Mouse (Mus musculus) erythroblast, embryonic 14.5 days (primary cell): Measurements from ENCODE around the gene Scnn1a. TPM values are rescaled to one million over a fixed set of nuclear protein-coding genes. Genes with fewer than 3 reads are reported as not detected.

Experiments
- H3K27me3 ChIP-seq: 2 replicates; pipeline ENCODE4 v1.6.1; 2012; ENCODE audit warnings: inconsistent platforms; ENCODE audit not compliant: control insufficient read depth
- H3K36me3 ChIP-seq: 2 replicates; pipeline ENCODE4 v1.6.1; 2012; ENCODE audit warnings: mild to moderate bottlenecking, inconsistent platforms; ENCODE audit not compliant: control insufficient read depth
- H3K4me1 ChIP-seq: 2 replicates; pipeline ENCODE4 v1.6.1; 2012; ENCODE audit warnings: inconsistent platforms; ENCODE audit not compliant: control insufficient read depth
- H3K4me3 ChIP-seq: replicated peaks from 2 replicates; pipeline ENCODE3; 2012; ENCODE audit warnings: moderate library complexity, mild to moderate bottlenecking, inconsistent platforms
- H3K9me3 ChIP-seq: 2 replicates; pipeline ENCODE4 v1.6.1; 2012; ENCODE audit warnings: low read length, inconsistent platforms, mixed read lengths; ENCODE audit not compliant: control insufficient read depth
- GATA1 ChIP-seq: IDR thresholded peaks from 2 replicates; pipeline ENCODE4 v1.6.1; 2012; ENCODE audit warnings: low read length, inconsistent platforms, mixed read lengths
- TAL1 ChIP-seq: IDR thresholded peaks from 3 replicates; pipeline ENCODE4 v1.6.1; 2012; ENCODE audit warnings: low read length, inconsistent platforms, mixed read lengths
- polyA plus RNA-seq: library from polyadenylated mRNA; stranded (reverse); fragments of >175 nt; gene quantifications from 2 replicates; pipeline ENCODE4 v1.2.3, GENCODE M21; 2012

Scnn1a gene
- polyA plus RNA-seq, 1 experiment = 0.01 TPM

DNA sequence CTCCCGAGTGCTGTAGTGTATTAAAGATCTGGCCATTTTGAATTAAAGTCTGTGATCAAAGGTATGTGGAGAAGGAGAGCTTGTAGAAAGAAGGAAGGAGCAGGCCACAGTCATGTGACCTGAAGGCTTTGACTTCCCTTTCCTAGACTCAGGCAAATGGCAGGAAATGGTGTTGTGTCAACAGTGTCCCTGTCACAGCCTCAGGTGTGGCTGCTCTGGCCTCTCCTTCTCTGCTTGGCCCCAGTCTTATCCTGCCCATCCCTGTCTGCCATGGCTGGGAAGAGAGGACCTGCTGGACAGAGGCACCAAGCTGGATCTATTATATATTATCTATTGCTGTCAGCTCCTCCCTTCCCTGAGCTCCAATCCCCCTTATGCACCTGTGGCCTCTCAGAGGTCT is 25.2 kb downstream of the Scnn1a start:
- TF ChIP-seq TAL1 (no peak), GATA1 (no peak)
- peaks cover 15% of the 10 kb centered on the region for H3K4me1 ChIP-seq
- no peak overlapping the region for H3K4me3 ChIP-seq
- peaks cover 25% of the 10 kb centered on the region for H3K27me3 ChIP-seq
- H3K9me3 ChIP-seq = no peaks in the 10 kb centered on the region
- no peaks in the 10 kb centered on the region for H3K36me3 ChIP-seq

DNA sequence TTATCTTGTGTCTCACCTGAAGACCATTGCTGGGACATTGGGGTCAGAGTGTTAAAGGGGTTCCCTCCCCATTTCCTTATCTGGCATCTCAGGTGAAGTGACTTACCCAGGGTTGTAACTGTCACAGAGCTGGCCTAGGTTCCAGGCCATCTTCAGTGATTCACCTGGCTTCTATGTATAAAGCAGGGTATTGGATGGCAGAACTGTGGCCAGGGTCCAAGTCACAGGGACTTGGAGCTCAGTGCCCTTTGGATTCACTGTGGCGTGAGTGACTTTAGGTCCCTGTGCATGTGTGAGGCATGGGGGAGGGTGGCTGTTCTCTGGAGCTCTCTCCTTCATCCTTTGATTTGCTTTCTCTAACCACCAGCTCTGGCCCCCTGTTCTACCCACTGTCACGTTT is 25.6 kb downstream of the Scnn1a start:
- Histone ChIP-seq H3K4me3 (no peak overlapping the region), H3K4me1 (peaks cover 15% of the 10 kb centered on the region), H3K9me3 (no peaks in the 10 kb centered on the region), H3K36me3 (no peaks in the 10 kb centered on the region), H3K27me3 (peaks cover 25% of the 10 kb centered on the region)
- no peak for TF ChIP-seq TAL1
- no peak for TF ChIP-seq GATA1

DNA sequence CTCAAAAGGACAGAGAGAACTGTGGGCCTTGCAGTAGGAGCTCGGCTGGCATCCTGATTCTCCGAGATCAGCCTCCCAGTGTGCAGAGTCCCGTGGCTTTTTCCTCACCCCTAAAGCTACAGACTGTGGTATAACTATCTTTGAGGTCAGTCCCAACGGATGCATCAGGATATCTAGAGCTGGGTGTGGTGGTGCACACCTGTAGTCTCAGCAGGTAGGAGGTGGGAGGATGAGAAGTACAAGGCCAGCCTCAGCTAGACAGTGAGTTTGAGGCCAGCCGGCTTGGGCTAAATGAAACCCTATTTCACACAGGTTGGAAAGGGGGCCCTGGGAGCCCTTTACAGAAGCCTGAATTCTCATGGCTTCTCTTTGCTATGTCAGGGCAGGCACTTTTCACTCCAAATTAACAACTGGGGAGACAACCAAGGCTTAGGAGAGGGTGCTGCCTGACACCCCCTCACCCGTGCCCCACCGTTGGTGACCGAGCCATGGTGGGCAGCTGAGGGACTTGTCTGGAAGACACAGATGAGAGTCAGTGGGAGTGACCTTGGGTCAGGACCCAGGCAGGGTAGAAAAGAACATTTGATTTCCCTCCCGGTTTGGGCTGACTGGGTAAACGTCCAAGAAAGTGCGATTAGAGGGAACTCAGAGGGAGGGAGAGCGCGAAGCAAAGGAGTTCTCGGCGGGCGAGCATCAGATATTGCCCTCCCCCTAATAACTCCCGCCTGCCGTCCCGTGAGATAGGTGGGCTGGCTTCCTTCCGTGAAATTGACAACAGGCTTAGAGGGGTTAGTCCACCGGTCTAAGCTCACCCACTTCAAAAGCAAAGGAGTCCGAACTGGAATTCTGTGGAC is 28.5 kb downstream of the Scnn1a start, which contains the start of gene Tnfrsf1a:
Gene Tnfrsf1a, plus strand, starts transcription at position 642 of the 854 bp plus-strand sequence.
- H3K4me3 ChIP-seq = peak within 1 kb of the TSS; percentile 58
- TF ChIP-seq GATA1 (no peak), TAL1 (no peak)
- peaks cover 15% of the 10 kb centered on the region for H3K4me1 ChIP-seq
- no peaks in the 10 kb centered on the region for H3K36me3 ChIP-seq
- H3K9me3 ChIP-seq = no peaks in the 10 kb centered on the region
- H3K27me3 ChIP-seq = peaks cover 28% of the 10 kb centered on the region

DNA sequence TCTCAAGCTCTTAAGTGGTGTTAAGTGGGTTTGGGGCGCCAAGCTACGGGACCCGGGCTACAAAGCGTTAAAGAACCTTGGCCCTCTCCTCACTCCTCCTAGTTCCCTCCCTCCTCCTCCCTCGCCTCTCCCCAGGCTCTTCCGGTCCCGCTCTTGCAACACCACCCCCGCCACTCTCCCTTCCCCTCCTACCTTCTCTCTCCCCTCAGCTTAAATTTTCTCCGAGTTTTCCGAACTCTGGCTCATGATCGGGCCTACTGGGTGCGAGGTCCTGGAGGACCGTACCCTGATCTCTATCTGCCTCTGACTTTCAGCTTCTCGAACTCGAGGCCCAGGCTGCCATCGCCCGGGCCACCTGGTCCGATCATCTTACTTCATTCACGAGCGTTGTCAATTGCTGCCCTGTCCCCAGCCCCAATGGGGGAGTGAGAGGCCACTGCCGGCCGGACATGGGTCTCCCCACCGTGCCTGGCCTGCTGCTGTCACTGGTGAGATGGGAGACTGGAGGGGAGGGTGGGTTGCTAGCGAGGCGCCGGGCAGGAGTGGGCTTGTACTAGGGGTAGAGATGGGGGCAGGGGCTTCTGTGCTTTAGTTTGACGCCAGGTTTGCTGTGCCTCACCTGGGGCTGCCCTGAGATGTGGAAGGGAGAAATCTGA is 29.2 kb downstream of the Scnn1a start:
- TF ChIP-seq GATA1 (no peak), TAL1 (no peak)
- Histone ChIP-seq H3K36me3 (no peaks in the 10 kb centered on the region), H3K4me3 (peak overlapping the region; percentile 58), H3K9me3 (no peaks in the 10 kb centered on the region), H3K27me3 (peaks cover 28% of the 10 kb centered on the region), H3K4me1 (peaks cover 15% of the 10 kb centered on the region)

DNA sequence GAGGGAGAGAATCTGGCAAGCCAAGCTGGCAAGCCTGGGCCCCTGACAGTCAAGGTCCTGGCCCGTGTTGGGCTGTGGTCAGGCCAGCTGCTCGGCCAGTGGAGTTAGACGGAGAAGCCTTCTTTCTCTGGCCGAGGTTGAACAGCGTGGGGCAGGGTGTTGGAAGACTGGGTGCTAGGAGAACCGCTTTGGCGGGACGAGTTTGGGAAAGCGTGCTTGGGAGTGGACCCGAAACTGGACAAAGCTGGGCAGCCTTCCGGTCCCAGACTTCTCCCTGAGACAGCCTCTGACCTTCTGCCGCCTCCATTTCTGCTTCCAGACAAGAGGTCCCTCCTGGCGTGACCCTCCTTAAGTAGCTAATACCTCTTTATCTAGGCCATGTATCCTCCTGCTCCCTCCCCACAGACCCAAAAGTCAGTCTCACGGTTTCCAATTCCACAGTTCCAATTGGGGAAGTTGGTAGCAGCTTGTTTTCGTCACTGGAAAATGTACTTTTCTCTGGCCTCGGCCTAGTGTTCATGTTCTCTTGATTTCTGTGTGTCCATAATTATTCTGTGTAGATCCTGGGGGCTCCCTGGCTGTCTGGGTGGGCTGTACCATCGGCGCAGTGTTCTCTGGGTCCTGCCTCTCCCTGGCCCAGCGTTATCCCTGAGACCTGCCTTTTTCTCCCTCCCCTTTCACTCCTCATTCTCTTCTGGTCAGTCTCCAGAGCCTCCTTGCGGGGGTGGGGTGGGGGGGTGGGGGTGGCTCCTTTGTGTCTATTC is 30.0 kb downstream of the Scnn1a start:
- H3K4me1 ChIP-seq = peaks cover 17% of the 10 kb centered on the region
- H3K9me3 ChIP-seq = no peaks in the 10 kb centered on the region
- H3K36me3 ChIP-seq = no peaks in the 10 kb centered on the region
- TF ChIP-seq TAL1 (no peak), GATA1 (no peak)
- H3K4me3 ChIP-seq = peak overlapping the region; percentile 58
- H3K27me3 ChIP-seq = peaks cover 28% of the 10 kb centered on the region

DNA sequence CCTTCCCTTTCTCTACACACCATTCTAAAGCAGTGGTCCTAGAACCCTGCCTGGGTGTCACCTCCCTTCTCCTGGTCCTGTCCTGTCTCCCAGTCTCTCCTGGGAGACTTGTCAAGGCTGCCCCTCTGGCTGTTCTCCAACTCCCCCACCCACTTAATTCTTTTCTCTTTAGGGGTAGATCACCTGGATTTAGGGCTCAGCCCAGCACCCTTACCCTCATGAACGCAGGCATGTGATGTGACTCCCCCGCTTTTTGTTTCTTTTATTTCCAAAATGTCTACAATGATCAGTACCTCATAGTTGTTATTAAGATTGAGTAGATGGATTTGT is 30.5 kb downstream of the Scnn1a start:
- Histone ChIP-seq H3K4me1 (peaks cover 17% of the 10 kb centered on the region), H3K9me3 (no peaks in the 10 kb centered on the region), H3K4me3 (no peak overlapping the region)

DNA sequence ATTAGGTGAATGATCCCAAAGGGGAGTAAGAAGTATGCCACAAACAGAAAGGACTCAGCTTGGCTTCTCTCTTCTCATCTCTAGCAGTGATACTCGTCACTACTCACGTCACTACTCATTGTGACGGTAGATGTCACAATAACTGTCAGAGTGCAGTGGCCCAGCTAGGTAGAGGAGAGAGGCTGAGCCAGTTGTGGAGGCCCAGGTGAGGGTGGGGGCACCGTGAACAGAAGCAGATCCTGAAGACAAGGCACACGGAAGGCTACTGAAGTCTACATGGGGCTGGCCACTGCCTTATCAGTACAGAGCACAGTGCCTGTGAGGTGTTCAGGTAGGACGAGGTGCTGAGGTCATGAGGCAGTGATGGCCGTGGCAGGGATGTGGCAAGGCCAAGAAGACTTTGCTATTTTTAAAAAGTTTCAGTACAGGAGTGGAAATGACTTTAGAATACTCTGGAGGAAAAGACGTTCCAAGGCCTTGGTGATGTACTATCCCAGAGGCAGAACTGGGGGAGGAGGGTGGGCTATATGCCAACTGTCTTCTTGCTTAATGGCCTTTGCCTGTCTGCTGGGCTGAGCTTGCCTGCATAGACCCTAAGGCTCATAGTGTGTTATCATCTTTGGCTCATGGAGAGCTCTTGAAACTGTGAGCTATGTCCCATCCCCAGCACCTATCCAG is 31.0 kb downstream of the Scnn1a start:
- Histone ChIP-seq H3K9me3 (no peaks in the 10 kb centered on the region), H3K4me3 (no peak overlapping the region), H3K27me3 (peaks cover 28% of the 10 kb centered on the region), H3K36me3 (no peaks in the 10 kb centered on the region), H3K4me1 (peaks cover 17% of the 10 kb centered on the region)
- no peak for TF ChIP-seq GATA1
- TF ChIP-seq TAL1 = no peak

More for the DNA sequence above, 30.5 kb downstream of the Scnn1a start:
- H3K36me3 ChIP-seq = no peaks in the 10 kb centered on the region
- TF ChIP-seq GATA1 = no peak
- TF ChIP-seq TAL1 = no peak
- H3K27me3 ChIP-seq = peaks cover 28% of the 10 kb centered on the region

DNA sequence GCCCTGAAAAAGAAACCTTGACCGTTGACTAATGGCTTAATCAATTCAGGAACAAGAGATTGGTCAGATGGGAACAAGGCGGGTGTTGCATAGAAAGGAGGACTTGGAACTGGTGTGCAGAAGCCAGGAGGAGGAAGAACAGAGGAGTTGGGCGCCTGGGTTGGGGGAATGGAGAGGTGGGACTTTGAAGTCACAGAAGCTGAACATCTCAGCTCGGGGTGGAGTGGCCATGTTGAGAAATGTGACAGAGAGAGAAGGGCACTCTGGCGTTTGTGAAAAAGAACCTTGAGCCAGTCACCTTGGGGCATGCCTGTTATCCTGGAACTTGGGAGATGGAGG is 31.6 kb downstream of the Scnn1a start:
- H3K36me3 ChIP-seq = no peaks in the 10 kb centered on the region
- H3K4me1 ChIP-seq = peaks cover 17% of the 10 kb centered on the region
- peaks cover 28% of the 10 kb centered on the region for H3K27me3 ChIP-seq
- no peak overlapping the region for H3K4me3 ChIP-seq
- H3K9me3 ChIP-seq = no peaks in the 10 kb centered on the region
- TF ChIP-seq GATA1 = no peak
- TF ChIP-seq TAL1 = no peak
